Mouse (Mus musculus) forebrain, postnatal 0 days (tissue): ENCODE measurements around the gene Pa2g4. TPM values are rescaled to one million over a fixed set of nuclear protein-coding genes. Genes with fewer than 3 reads are reported as not detected.
A peak's percentile ranks its signal among the peaks of the same experiment; 100 is the strongest.

ENCODE experiments used
- ATAC-seq: fragments of 200-750 bp; cut with Nextera tagmentation; 2 replicates; pipeline ENCODE4 v1.8.0; 2017; ENCODE audit warnings: mild to moderate bottlenecking, moderate library complexity
- DNase-seq: peaks from one replicate; pipeline ENCODE4 v3.0.0-alpha.2; 2015
- H3K27ac ChIP-seq: fragments of 300-500 bp; sonication (generic); 2 replicates; pipeline ENCODE4 v1.5.1; 2014; ENCODE audit warnings: low read depth, mild to moderate bottlenecking, antibody characterized with exemption, low read length, moderate library complexity, mixed read lengths
- H3K27me3 ChIP-seq: fragments of 300-500 bp; sonication (generic); 2 replicates; pipeline ENCODE4 v1.6.1; 2014; ENCODE audit warnings: mild to moderate bottlenecking, low read length, mixed read lengths; ENCODE audit not compliant: insufficient read depth
- H3K36me3 ChIP-seq: fragments of 300-500 bp; sonication (generic); 2 replicates; pipeline ENCODE4 v1.6.1; 2014; ENCODE audit warnings: mild to moderate bottlenecking, moderate library complexity; ENCODE audit not compliant: insufficient read depth
- H3K4me1 ChIP-seq: fragments of 300-500 bp; sonication (generic); 2 replicates; pipeline ENCODE4 v1.6.1; 2014; ENCODE audit warnings: antibody characterized with exemption; ENCODE audit not compliant: insufficient read depth
- H3K4me2 ChIP-seq: fragments of 300-500 bp; sonication (generic); 2 replicates; pipeline ENCODE4 v1.6.1; 2014; ENCODE audit warnings: low read depth, mild to moderate bottlenecking, moderate library complexity
- H3K4me3 ChIP-seq: fragments of 300-500 bp; sonication (generic); 2 replicates; pipeline ENCODE4 v1.5.1; 2014; ENCODE audit warnings: low read depth, low read length, mixed read lengths
- H3K9ac ChIP-seq: fragments of 300-500 bp; sonication (generic); 2 replicates; pipeline ENCODE4 v1.6.1; 2014; ENCODE audit warnings: mild to moderate bottlenecking
- H3K9me3 ChIP-seq: fragments of 300-500 bp; sonication (generic); 2 replicates; pipeline ENCODE4 v1.6.1; 2016; ENCODE audit warnings: low read length
- CTCF ChIP-seq: sonication (generic); IDR thresholded peaks from 2 replicates; pipeline ENCODE4 v1.5.1; 2016; ENCODE audit warnings: antibody characterized with exemption, control low read depth, low read depth
- WGBS: fragments of 180-500 bp; shearing (Covaris S2); extraction: QIAGEN DNeasy Blood & Tissue Kit; methylation state at CpG from one replicate; pipeline ENCODE4 v1.1.7; 2014; 5-methylcytosine and 5-hydroxymethylcytosine counted together
- polyA plus RNA-seq: library from polyadenylated mRNA; unstranded; fragments of >200 nt; fragmentation: Nextera tagmentation; extraction: Ambion mirVana; gene quantifications from 2 replicates; pipeline ENCODE4 v1.2.1, GENCODE M21; 2015
- total RNA-seq: library from RNA; depleted of rRNA; stranded (reverse); fragments of >200 nt; gene quantifications from 2 replicates; pipeline ENCODE4 v1.2.3, GENCODE M21; 2014

Pa2g4 gene
- total and polyA plus RNA-seq, 2 experiments from 2014 or later, result 122 to 128 TPM

DNA sequence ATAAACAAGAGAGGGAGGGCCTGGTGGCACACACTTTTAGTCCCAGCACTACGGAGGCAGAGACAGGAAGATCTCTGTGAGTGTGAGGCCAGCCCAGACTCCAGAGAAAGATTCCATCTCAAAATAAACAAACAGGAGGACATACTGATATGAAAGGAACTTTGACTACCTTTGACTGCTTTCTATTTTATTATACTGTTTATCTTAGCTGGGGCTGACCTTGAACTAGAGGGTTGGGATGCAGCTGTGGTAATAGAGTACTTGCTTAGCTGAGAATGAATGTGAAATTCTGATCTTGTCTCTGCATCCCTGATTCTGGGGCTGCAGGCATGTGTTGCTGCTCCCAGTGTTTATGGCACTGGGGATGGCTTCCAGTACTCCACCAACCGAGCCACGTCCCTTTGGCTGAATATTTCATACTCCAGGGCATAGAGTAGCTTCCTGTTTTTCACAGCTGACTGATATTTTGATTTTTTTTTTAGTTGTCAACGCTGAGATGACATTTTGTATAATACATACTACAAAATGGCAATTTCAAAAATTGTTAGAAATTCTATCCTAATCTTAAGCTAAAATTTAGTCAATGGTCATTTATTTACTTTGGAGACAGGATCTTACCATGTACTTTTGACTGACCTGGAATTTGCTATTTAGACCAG is 36.8 kb upstream of the Pa2g4 start:
- ATAC-seq, result no peak

DNA sequence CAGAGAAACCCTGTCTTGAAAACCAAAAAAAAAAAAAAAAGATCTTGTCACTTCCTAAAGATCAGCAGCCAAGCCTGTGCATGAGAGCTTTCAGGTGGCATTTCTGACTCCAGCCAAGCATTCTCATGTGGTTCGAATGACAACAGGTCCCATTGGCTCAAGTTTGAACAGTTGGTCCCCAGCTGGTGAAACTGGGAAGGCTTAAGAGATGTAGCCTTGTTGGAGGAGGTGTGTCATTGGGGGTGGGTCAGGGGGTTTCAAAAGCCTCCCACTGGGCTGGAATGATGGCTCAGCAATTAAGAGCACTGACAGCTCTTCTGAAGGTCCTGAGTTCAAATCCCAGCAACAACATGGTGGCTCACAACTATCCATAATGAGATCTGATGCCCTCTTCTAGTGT is 35.7 kb upstream of the Pa2g4 start:
- Histone ChIP-seq H3K9ac (no peak overlapping the region), H3K36me3 (no peaks in the 10 kb centered on the region), H3K4me2 (no peak overlapping the region), H3K4me1 (no peaks in the 10 kb centered on the region), H3K27ac (no peak overlapping the region), H3K4me3 (no peak overlapping the region), H3K27me3 (no peaks in the 10 kb centered on the region), H3K9me3 (no peaks in the 10 kb centered on the region)
- DNase-seq (no peak), ATAC-seq (no peak)
- TF ChIP-seq CTCF, result no peak
- WGBS, result 89% methylated on average over 1 of the region's 1 CpGs

More for the DNA sequence above, 36.8 kb upstream of the Pa2g4 start:
- Histone ChIP-seq H3K27ac (no peak overlapping the region), H3K4me3 (no peak overlapping the region), H3K9me3 (no peaks in the 10 kb centered on the region), H3K36me3 (no peaks in the 10 kb centered on the region), H3K9ac (no peak overlapping the region), H3K4me1 (no peaks in the 10 kb centered on the region), H3K27me3 (no peaks in the 10 kb centered on the region), H3K4me2 (no peak overlapping the region)
- WGBS, result 83% methylated on average over 4 of the region's 4 CpGs
- TF ChIP-seq CTCF, result no peak
- DNase-seq, result no peak

DNA sequence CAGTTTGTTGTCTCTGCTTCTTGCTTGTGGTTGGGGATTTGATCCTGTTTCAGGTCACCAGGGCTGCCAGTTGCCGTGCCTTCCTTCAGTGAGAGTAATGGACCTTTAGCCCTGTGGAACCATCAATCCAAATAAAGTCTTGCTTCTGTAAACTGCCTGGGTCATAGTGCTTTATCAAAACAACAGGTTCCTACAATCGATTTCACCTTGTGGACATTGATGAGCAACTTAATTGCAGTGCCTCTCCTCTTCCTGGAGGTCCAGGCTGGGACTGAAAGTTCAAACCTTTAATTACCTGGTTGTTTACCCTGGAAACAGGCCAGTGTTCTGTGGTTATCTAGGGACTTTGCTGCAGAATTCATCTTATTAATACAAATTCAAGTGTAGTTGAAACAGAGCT is 32.7 kb upstream of the Pa2g4 start:
- Histone ChIP-seq H3K9ac (no peak overlapping the region), H3K4me3 (no peak overlapping the region), H3K9me3 (no peaks in the 10 kb centered on the region), H3K27me3 (no peaks in the 10 kb centered on the region), H3K4me1 (no peaks in the 10 kb centered on the region), H3K36me3 (no peaks in the 10 kb centered on the region), H3K4me2 (no peak overlapping the region), H3K27ac (no peak overlapping the region)
- ATAC-seq (no peak), DNase-seq (no peak)
- TF ChIP-seq CTCF, result no peak
- WGBS, result 79% methylated on average over 2 of the region's 2 CpGs

DNA sequence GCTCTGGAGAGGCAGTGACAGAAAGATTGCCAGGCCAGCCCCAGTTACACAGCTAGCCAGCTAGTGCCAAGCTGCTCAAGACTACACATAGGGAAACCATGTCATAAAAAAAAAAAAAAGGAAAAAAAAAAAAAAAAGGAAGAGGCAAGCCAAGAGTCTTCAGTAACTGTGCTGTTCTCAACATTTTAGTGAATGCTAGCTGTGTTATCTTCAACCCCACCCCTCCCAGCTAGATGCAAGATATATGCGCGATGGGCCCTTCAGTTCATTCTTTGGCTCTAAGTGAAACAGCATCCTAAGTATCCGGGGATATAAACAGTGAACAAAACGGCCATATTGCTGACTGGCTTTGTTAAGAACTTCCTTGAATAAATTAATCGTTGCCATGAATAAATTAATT is 27.0 kb upstream of the Pa2g4 start:
- no peaks in the 10 kb centered on the region for H3K36me3 ChIP-seq
- H3K9ac ChIP-seq, result no peak overlapping the region
- H3K27me3 ChIP-seq, result peaks cover 17% of the 10 kb centered on the region
- no peak for TF ChIP-seq CTCF
- ATAC-seq (no peak), DNase-seq (no peak)
- H3K27ac ChIP-seq, result no peak overlapping the region
- H3K4me1 ChIP-seq, result no peaks in the 10 kb centered on the region
- no peak overlapping the region for H3K4me2 ChIP-seq
- WGBS, result 39% methylated on average over 5 of the region's 5 CpGs
- H3K9me3 ChIP-seq, result no peaks in the 10 kb centered on the region
- no peak overlapping the region for H3K4me3 ChIP-seq

DNA sequence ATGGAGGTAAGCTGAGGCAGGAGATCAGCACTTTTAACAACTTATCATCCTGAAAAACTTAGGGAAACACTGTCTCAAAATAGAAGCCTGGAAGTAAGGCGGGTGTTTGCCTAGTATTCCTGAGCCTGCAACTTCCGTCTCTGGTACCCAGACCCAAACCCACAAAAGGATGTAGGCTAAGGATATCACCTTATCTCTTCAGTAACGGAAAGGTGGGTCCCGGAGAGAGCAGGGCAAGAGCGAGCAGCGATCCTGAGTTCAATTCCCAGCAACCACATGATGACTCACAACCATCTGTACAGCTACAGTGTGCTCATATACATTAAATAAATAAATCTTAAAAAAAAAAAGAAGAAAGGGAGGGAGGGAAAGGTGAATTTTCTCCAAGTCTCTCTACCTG is 25.6 kb upstream of the Pa2g4 start:
- DNase-seq (no peak), ATAC-seq (no peak)
- Histone ChIP-seq H3K9ac (no peak overlapping the region), H3K4me2 (no peak overlapping the region), H3K4me3 (no peak overlapping the region), H3K27me3 (peaks cover 18% of the 10 kb centered on the region), H3K9me3 (no peaks in the 10 kb centered on the region), H3K27ac (no peak overlapping the region), H3K36me3 (no peaks in the 10 kb centered on the region), H3K4me1 (no peaks in the 10 kb centered on the region)
- no peak for TF ChIP-seq CTCF
- 92% methylated on average over 6 of the region's 6 CpGs for WGBS

DNA sequence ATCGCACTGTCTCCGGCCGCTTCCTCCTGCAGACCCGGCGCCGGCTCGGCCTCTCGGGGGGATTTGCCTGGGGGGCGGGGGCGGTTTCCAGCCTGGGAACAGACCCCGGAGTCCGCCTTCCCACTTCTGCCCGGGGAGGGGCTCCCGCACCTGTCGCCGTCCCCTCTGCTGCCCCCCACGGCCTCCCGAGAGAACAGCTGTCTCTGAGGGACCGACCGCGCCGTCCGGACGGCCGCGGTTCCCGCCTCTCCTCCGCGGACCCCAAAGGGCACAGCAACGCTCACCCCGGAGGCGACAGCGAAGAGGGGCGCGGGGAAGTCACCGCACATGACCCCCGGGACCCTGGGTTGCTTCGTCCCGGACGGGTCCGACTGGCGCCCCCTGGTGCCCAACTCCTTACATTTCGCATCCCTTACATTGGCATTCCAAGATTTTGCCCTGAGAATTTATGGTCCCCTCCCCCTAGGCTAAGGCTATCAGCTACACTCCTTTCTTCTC is 24.5 kb upstream of the Pa2g4 start:
- Histone ChIP-seq H3K9me3 (no peaks in the 10 kb centered on the region), H3K36me3 (no peaks in the 10 kb centered on the region), H3K4me3 (peak overlapping the region; percentile 58), H3K4me2 (peak overlapping the region; percentile 96), H3K4me1 (no peaks in the 10 kb centered on the region), H3K27me3 (peaks cover 18% of the 10 kb centered on the region), H3K27ac (no peak overlapping the region; the same call in 1 of the 2 replicates), H3K9ac (peak overlapping the region; percentile 51)
- ATAC-seq, result peak; percentile 78
- peak; percentile 79 for TF ChIP-seq CTCF
- WGBS, result 2% methylated on average over 42 of the region's 43 CpGs
- peak; percentile 72 for DNase-seq

DNA sequence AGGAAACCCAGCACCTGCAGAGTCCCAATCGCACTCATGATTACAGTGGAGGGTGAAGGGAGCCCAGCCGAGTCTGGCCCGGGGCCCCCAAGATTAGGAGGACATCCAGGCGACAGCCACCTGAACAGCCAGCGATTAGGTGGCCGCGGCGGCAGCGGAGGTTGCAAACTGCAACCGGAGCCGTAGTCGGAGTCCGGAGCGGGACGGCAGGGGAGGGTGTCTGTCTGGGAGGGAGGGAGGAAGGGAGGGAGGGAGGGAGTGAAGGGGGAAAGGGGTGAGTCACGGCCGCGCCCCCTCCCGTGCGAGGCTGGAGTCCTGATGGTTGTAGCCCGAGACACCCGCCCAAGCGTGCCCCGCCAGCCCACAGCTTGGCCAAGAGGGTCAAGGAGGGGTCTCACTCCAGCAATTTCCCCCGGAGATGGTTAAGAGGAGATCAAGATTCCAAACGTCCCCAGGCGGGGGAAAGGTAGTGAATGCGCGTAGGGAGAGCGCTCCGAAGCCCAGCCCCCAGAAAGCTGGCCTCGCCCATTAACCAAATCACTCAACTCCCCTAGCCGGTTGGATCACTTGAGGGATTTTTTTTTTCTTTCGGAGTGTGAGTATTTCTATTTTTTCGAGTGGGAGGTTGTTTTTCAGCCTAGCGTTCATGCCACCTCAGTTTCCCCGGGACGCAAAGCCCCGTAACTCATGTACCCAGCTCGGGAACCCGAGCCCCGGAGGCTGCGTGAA is 23.8 kb upstream of the Pa2g4 start, which contains the start of gene Erbb3:
Gene Erbb3 (minus strand): TSS at position 189 of the 729 bp plus-strand sequence.
- H3K9ac ChIP-seq, result peak within 1 kb of the TSS; percentile 51
- WGBS, result under 1% methylated on average over 43 of the region's 43 CpGs
- H3K4me3 ChIP-seq, result peak within 1 kb of the TSS; percentile 58
- no peak within 1 kb of the TSS; the same call in 1 of the 2 replicates for H3K27ac ChIP-seq
- H3K4me1 ChIP-seq, result no peaks in the 10 kb centered on the region
- peaks cover 18% of the 10 kb centered on the region for H3K27me3 ChIP-seq
- DNase-seq (peak; percentile 30), ATAC-seq (peak; percentile 52)
- H3K36me3 ChIP-seq, result no peaks in the 10 kb centered on the region
- no peak for TF ChIP-seq CTCF
- no peaks in the 10 kb centered on the region for H3K9me3 ChIP-seq
- peak within 1 kb of the TSS; percentile 96 for H3K4me2 ChIP-seq
